Mouse (Mus musculus) fat pad, adult 2 months (tissue): ENCODE data around the gene Bola1.
"Not testable (repeated sequence)": the region's sequence is repeated elsewhere in the genome, so short reads cannot be mapped to it uniquely, and the experiment has no call there.

ENCODE experiments used
- DNase-seq: peaks from one replicate; pipeline ENCODE4 v3.0.0-alpha.2; 2011; ENCODE audit warnings: low read depth, low spot score; ENCODE audit errors: extremely low read depth

The Bola1 gene

GRCm38 (mm10) chr3:96247356-96248140 is 28.0 kb upstream of the Bola1 start:
- no peak for DNase-seq

- not testable (repeated sequence) for DNase-seq
Measured at GRCm38 (mm10) chr3:96246427-96246856, 26.9 kb upstream of the Bola1 start, which contains the start of gene Hist2h3c1. Hist2h3c1 (plus strand) TSS chr3:96246685.

GRCm38 (mm10) chr3:96246018-96246417 is 26.5 kb upstream of the Bola1 start:
- DNase-seq: not testable (repeated sequence)

GRCm38 (mm10) chr3:96245003-96245886 is 25.7 kb upstream of the Bola1 start, which contains the start of gene Hist2h2aa1:
Hist2h2aa1 (plus strand) TSS chr3:96245497.
- DNase-seq: not testable (repeated sequence)

GRCm38 (mm10) chr3:96243921-96244572 is 24.5 kb upstream of the Bola1 start:
- DNase-seq: no peak

GRCm38 (mm10) chr3:96240799-96241197 is 21.3 kb upstream of the Bola1 start:
- DNase-seq: no peak

GRCm38 (mm10) chr3:96239949-96240798 is 20.7 kb upstream of the Bola1 start, which contains the start of gene Hist2h2aa2:
Hist2h2aa2 (minus strand) TSS chr3:96240276.
- DNase-seq: not testable (repeated sequence)

- not testable (repeated sequence) for DNase-seq
Measured at GRCm38 (mm10) chr3:96238954-96239793, 19.7 kb upstream of the Bola1 start, which contains the start of gene Hist2h3c2. Hist2h3c2 (minus strand) TSS chr3:96239127.

GRCm38 (mm10) chr3:96237904-96238511 is 18.5 kb upstream of the Bola1 start:
- DNase-seq: no peak

- DNase-seq: no peak
Measured at GRCm38 (mm10) chr3:96237335-96237903, 17.9 kb upstream of the Bola1 start.

- DNase-seq: no peak
Measured at GRCm38 (mm10) chr3:96236834-96237334, 17.4 kb upstream of the Bola1 start.

GRCm38 (mm10) chr3:96235836-96236235 is 16.3 kb upstream of the Bola1 start:
- no peak for DNase-seq

- DNase-seq: no peak
Measured at GRCm38 (mm10) chr3:96234914-96235313, 15.4 kb upstream of the Bola1 start.

GRCm38 (mm10) chr3:96231758-96232120 is 12.2 kb upstream of the Bola1 start:
- DNase-seq: no peak

- DNase-seq: no peak
Measured at GRCm38 (mm10) chr3:96230910-96231757, 11.6 kb upstream of the Bola1 start.

GRCm38 (mm10) chr3:96230404-96230803 is 10.9 kb upstream of the Bola1 start:
- no peak for DNase-seq

- no peak for DNase-seq
Measured at GRCm38 (mm10) chr3:96228828-96229227, 9.3 kb upstream of the Bola1 start.
